Mouse (Mus musculus) bone marrow, adult 2 months (tissue): ENCODE measurements around the gene Pdss2.

Experiments
- CTCF ChIP-seq: fragments of 200-500 bp; IDR thresholded peaks from 2 replicates; pipeline ENCODE4 v1.5.1; 2011; ENCODE audit warnings: low read length, control low read depth; ENCODE audit not compliant: control insufficient read depth, insufficient read depth
- POLR2A ChIP-seq: fragments of 200-500 bp; IDR thresholded peaks from 2 replicates; pipeline ENCODE4 v1.6.1; 2011; ENCODE audit warnings: low read depth, mild to moderate bottlenecking, control low read depth, low read length, borderline replicate concordance; ENCODE audit not compliant: control insufficient read depth

GRCm38 (mm10) chr10:43312658-43313417 lies 91.6 kb downstream of the Pdss2 start:
- no peak for TF ChIP-seq POLR2A
- no peak for TF ChIP-seq CTCF
